Mouse (Mus musculus) stomach, postnatal 0 days (tissue): ENCODE results near the gene Ninj1.

Source experiments
- CTCF ChIP-seq: IDR thresholded peaks from 2 replicates; pipeline ENCODE4 v1.5.1; 2016; ENCODE audit warnings: antibody characterized with exemption, low read depth, mild to moderate bottlenecking, moderate library complexity
- EP300 ChIP-seq: optimal IDR thresholded peaks from 2 replicates; pipeline ENCODE3; 2016; ENCODE audit warnings: antibody characterized with exemption

GRCm38 (mm10) chr13:49194811-49195210, 7.5 kb downstream of the Ninj1 start:
- TF ChIP-seq CTCF = no peak
- TF ChIP-seq EP300 = no peak
